Mouse (Mus musculus): ENCODE results near the gene Il1r1. TPM values are rescaled to one million over a fixed set of nuclear protein-coding genes. Genes with fewer than 3 reads are reported as not detected.
"Not testable (repeated sequence)": the region's sequence is repeated elsewhere in the genome, so short reads cannot be mapped to it uniquely, and the experiment has no call there.

Gene Il1r1
- total RNA-seq, 1 experiment from 2014 or later, result 0.23 TPM

GRCm38 (mm10) chr1:40294824-40295223 lies 69.9 kb downstream of the Il1r1 start:
- peak; percentile 51; the same call in 1 of the 2 replicates for ATAC-seq (ENCODE audit: extremely low read depth, insufficient number of reproducible peaks, low FRiP score, poor library complexity, severe bottlenecking)

GRCm38 (mm10) chr1:40298053-40298452 lies 73.2 kb downstream of the Il1r1 start:
- ATAC-seq (ENCODE audit: extremely low read depth, insufficient number of reproducible peaks, low FRiP score, poor library complexity, severe bottlenecking), result no peak

- no peak for ATAC-seq (ENCODE audit: extremely low read depth, insufficient number of reproducible peaks, low FRiP score, poor library complexity, severe bottlenecking)
Observed at GRCm38 (mm10) chr1:40303179-40303866, 78.4 kb downstream of the Il1r1 start.

DNA sequence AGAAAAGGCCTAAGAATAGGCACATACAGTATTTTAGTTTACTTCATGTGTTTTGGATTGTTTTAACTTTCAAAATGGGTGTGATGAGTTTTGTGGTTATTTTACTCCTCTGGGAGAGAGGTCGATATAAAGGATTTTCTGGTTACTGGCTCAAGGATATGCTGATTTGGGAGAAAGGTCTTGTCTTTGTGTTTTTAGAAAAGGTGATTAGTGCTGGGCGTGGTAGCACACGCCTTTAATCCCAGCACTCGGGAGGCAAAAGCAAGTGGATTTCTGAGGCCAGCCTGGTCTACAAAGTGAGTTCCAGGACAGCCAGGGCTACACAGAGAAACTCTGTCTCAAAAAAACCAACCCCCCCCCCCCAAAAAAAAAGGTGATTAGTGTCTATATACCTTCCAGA lies 79.4 kb downstream of the Il1r1 start:
- not testable (repeated sequence) for ATAC-seq (ENCODE audit: extremely low read depth, insufficient number of reproducible peaks, low FRiP score, poor library complexity, severe bottlenecking)

DNA sequence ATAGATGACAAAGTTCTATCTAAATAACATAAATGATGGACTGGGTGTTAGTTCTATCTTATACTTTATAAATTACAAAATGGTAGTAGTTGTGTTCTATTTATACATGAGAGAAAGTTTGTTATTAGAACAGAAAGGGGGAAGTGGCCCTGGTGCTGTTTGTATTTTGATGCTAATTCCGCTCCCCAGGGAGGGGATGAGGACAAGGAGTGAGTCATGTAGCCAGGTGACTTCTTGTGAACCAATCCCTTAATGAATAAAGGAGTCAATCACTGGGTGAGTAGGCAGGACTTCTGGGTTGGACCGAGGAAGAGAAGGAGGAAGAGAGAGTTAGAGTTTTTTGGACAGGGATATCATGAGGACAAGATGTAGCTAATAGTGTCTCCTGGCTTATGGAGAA lies 81.2 kb downstream of the Il1r1 start:
- ATAC-seq (ENCODE audit: extremely low read depth, insufficient number of reproducible peaks, low FRiP score, poor library complexity, severe bottlenecking), result no peak

DNA sequence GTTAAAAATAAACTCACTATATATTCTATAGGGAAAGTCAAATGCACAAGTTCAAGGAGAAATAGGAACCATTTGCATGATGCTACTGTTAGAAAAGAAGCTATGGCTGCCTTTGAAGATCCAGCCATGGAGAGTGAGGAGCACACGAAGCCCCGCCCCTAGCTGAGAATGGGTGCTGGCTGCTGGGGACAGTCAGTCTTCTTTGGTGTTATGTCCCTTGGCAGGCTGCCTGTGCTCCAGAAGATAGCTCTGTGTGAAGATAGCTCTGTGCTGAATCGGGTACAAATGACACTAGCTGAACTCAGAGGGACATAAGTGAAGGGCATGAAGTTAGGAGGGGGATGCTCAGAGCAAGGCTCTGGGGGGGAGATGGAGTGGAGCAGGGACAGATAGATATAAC lies 86.2 kb downstream of the Il1r1 start:
- ATAC-seq (ENCODE audit: extremely low read depth, insufficient number of reproducible peaks, low FRiP score, poor library complexity, severe bottlenecking), result no peak

GRCm38 (mm10) chr1:40311625-40312024 lies 86.7 kb downstream of the Il1r1 start:
- ATAC-seq (ENCODE audit: extremely low read depth, insufficient number of reproducible peaks, low FRiP score, poor library complexity, severe bottlenecking), result no peak

- ATAC-seq (ENCODE audit: extremely low read depth, insufficient number of reproducible peaks, low FRiP score, poor library complexity, severe bottlenecking), result no peak
Observed at GRCm38 (mm10) chr1:40314016-40314415, 89.1 kb downstream of the Il1r1 start.

- ATAC-seq (ENCODE audit: extremely low read depth, insufficient number of reproducible peaks, low FRiP score, poor library complexity, severe bottlenecking), result no peak
Observed at GRCm38 (mm10) chr1:40317657-40318056, 92.8 kb downstream of the Il1r1 start.

GRCm38 (mm10) chr1:40321824-40322223 lies 96.9 kb downstream of the Il1r1 start:
- ATAC-seq (ENCODE audit: extremely low read depth, insufficient number of reproducible peaks, low FRiP score, poor library complexity, severe bottlenecking), result 0 out of 2 replicates have a peak, but pooled peaks have one; percentile 24

- ATAC-seq (ENCODE audit: extremely low read depth, insufficient number of reproducible peaks, low FRiP score, poor library complexity, severe bottlenecking), result no peak
Observed at GRCm38 (mm10) chr1:40322543-40322942, 97.7 kb downstream of the Il1r1 start.

GRCm38 (mm10) chr1:40324457-40324856 lies 99.6 kb downstream of the Il1r1 start, which contains the start of gene Il1rl2:
Gene Il1rl2 (plus strand): TSS chr1:40324610.
- ATAC-seq (ENCODE audit: extremely low read depth, insufficient number of reproducible peaks, low FRiP score, poor library complexity, severe bottlenecking), result no peak

GRCm38 (mm10) chr1:40324955-40325702 lies 100.2 kb downstream of the Il1r1 start:
- no peak for ATAC-seq (ENCODE audit: extremely low read depth, insufficient number of reproducible peaks, low FRiP score, poor library complexity, severe bottlenecking)

GRCm38 (mm10) chr1:40325711-40326327 lies 100.9 kb downstream of the Il1r1 start:
- no peak for ATAC-seq (ENCODE audit: extremely low read depth, insufficient number of reproducible peaks, low FRiP score, poor library complexity, severe bottlenecking)

DNA sequence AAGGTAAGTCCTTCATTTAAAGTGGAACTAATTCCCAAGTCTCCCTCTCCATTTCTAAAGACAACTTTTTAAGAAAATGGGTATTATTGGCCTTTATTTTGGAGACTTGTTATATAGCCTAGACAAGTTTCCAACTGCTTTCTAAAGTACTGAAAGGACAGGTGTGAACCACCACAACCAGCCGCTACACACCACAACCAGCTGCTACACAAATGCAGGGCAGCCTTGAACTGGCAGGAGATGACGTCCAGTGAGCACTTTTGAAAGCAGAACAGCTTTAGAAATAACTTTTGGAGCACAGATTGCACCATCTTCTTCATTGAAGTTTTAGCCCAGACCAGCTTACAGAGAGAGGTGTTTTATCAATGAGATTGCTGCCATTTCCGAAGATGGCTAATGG lies 102.7 kb downstream of the Il1r1 start:
- no peak for ATAC-seq (ENCODE audit: extremely low read depth, insufficient number of reproducible peaks, low FRiP score, poor library complexity, severe bottlenecking)

GRCm38 (mm10) chr1:40329526-40329925 lies 104.6 kb downstream of the Il1r1 start:
- no peak for ATAC-seq (ENCODE audit: extremely low read depth, insufficient number of reproducible peaks, low FRiP score, poor library complexity, severe bottlenecking)

- ATAC-seq (ENCODE audit: extremely low read depth, insufficient number of reproducible peaks, low FRiP score, poor library complexity, severe bottlenecking), result no peak
Observed at GRCm38 (mm10) chr1:40330181-40330580, 105.3 kb downstream of the Il1r1 start.

DNA sequence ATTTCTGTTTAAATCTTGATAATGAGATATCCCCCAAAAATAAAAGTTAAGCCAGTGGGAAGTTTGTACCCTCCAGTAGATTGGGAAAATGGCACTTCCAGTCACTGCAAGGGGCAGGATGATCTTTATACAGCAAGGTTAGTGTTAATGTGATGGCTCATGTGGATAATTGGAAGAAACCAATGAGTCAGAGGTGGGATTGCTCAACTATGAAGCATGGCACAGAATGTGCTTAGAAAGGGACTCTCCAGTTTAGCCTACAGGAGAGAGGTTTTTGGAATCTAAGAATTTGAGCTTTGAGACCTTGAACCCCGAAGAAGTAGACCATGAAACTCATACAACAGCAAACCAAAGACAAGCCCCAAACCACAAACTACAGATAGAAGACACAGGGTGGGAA lies 114.5 kb downstream of the Il1r1 start:
- no peak for ATAC-seq (ENCODE audit: extremely low read depth, insufficient number of reproducible peaks, low FRiP score, poor library complexity, severe bottlenecking)

- ATAC-seq (ENCODE audit: extremely low read depth, insufficient number of reproducible peaks, low FRiP score, poor library complexity, severe bottlenecking), result no peak
Observed at GRCm38 (mm10) chr1:40340102-40340501, 115.2 kb downstream of the Il1r1 start.
